ENCODE assay signal across 9 mouse cellular contexts in the genomic region with DNA sequence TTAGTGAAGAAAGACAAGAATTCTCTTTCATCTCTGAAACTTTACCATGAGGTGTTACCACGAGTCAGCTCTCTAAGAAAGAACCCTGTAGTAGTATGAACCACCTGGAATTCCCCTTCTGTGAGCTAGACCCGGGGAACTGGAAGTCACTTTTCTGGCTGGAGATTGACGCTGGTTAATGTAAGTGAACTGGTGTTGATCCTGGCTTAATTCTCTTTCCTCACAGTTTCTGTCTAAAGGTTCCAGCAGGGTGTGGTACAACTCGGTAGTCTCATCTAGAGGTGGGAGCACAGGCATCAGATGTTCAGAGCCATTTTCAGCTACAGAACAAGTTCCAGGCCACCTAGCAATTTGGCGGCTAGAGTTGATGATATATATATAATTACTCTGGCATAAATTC. TPM values are rescaled to one million over a fixed set of nuclear protein-coding genes. Genes with fewer than 3 reads are reported as not detected.
A peak's percentile ranks its signal among the peaks of the same experiment; 100 is the strongest.
DNase-seq lines count a peak whose midpoint lies in the region; ATAC-seq and TF ChIP-seq lines count a peak whose summit lies in the region.
"Had no signal": no experiment of that assay in that cellular context is flagged by ENCODE, and none has a peak within 500 bp of the region (broad histone marks: within the 10 kb centered on the region; RNA-seq: fewer than 3 reads in every experiment).

No protein-coding gene starts in this region.

- peak overlapping the region; percentile 95 for H3K4me3 ChIP-seq in lung, embryonic 16.5 days (ENCODE audit: low read length)
- H3K4me3 ChIP-seq in bone marrow macrophage, adult 2 months (ENCODE audit: insufficient read depth, low read length): peak overlapping the region; percentile 87
- peak overlapping the region; percentile 95 for H3K4me3 ChIP-seq in hindbrain, embryonic 12.5 days
- peak overlapping the region; percentile 92 for H3K4me3 ChIP-seq in midbrain, embryonic 14.5 days (replicated peaks; ENCODE audit: low read depth, low read length)

- H3K36me3 ChIP-seq in lung, embryonic 16.5 days (ENCODE audit: control insufficient read depth, insufficient read depth, low read length): peaks cover 2% of the 10 kb centered on the region; the same call in 1 of the 2 replicates
- no peaks in the 10 kb centered on the region for H3K36me3 ChIP-seq in hindbrain, embryonic 12.5 days
- peaks cover 13% of the 10 kb centered on the region for H3K36me3 ChIP-seq in midbrain, embryonic 14.5 days (ENCODE audit: control insufficient read depth, insufficient read depth, low read length)

- H3K27ac ChIP-seq in lung, embryonic 16.5 days (ENCODE audit: low read length): peak overlapping the region; percentile 37
- H3K27ac ChIP-seq in bone marrow macrophage, adult 2 months (ENCODE audit: insufficient read depth, low read depth, low read length): peak overlapping the region; percentile 78
- 0 out of 2 replicates have a peak overlapping the region, but pooled peaks have one; percentile 19 for H3K27ac ChIP-seq in hindbrain, embryonic 12.5 days
- H3K27ac ChIP-seq in midbrain, embryonic 14.5 days (replicated peaks; ENCODE audit: low read depth, low read length): no peak overlapping the region

- no peak for TF ChIP-seq POLR2A in bone marrow macrophage, adult 2 months (IDR thresholded peaks at IDR 0.05; ENCODE audit: borderline replicate concordance, low read depth, low read length)

- no peak for DNase-seq in lung, postnatal 25 days (ENCODE audit: low spot score)
- peak; percentile 2 for DNase-seq in midbrain, embryonic 14.5 days
- DNase-seq in cerebellum, postnatal 36 days: no peak
- no peak for DNase-seq in left cerebral cortex, postnatal 14 days (ENCODE audit: low spot score in 2 of 2)
- DNase-seq in testis, postnatal 10 days (ENCODE audit: low spot score): no peak

- intact Hi-C loops in left cerebral cortex, postnatal 14 days (cut with DNase I): no loop called here

- 20% methylated on average over 5 of the region's 5 CpGs for WGBS in lung, embryonic 16.5 days
- 37% methylated on average over 5 of the region's 5 CpGs for WGBS in hindbrain, embryonic 12.5 days
- WGBS in midbrain, embryonic 14.5 days: 45% methylated on average over 5 of the region's 5 CpGs

- H3K9ac ChIP-seq in lung, embryonic 16.5 days (ENCODE audit: low read length): peak overlapping the region; percentile 62
- peak overlapping the region; percentile 96 for H3K9ac ChIP-seq in hindbrain, embryonic 12.5 days
- peak overlapping the region; percentile 58 for H3K9ac ChIP-seq in midbrain, embryonic 14.5 days (replicated peaks; ENCODE audit: low read length)

- peaks cover 9% of the 10 kb centered on the region for H3K4me1 ChIP-seq in lung, embryonic 16.5 days (replicated peaks; ENCODE audit: control insufficient read depth, insufficient read depth, low read length)
- H3K4me1 ChIP-seq in bone marrow macrophage, adult 2 months (ENCODE audit: control insufficient read depth, insufficient read depth, low read length): peaks cover 6% of the 10 kb centered on the region
- peaks cover 20% of the 10 kb centered on the region for H3K4me1 ChIP-seq in hindbrain, embryonic 12.5 days
- H3K4me1 ChIP-seq in midbrain, embryonic 14.5 days (ENCODE audit: control insufficient read depth, insufficient read depth, low read length): peaks cover 14% of the 10 kb centered on the region

- H3K27me3 ChIP-seq in lung, embryonic 16.5 days (ENCODE audit: control insufficient read depth, insufficient read depth, low read depth, low read length): no peaks in the 10 kb centered on the region
- no peaks in the 10 kb centered on the region for H3K27me3 ChIP-seq in hindbrain, embryonic 12.5 days
- H3K27me3 ChIP-seq in midbrain, embryonic 14.5 days (ENCODE audit: control insufficient read depth, insufficient read depth, low read length): no peaks in the 10 kb centered on the region

- no peak for TF ChIP-seq CTCF in bone marrow macrophage, adult 2 months (IDR thresholded peaks at IDR 0.05; ENCODE audit: low read depth, low read length)

- no peaks in the 10 kb centered on the region for H3K9me3 ChIP-seq in lung, embryonic 16.5 days (ENCODE audit: control insufficient read depth, low read length)
- H3K9me3 ChIP-seq in hindbrain, embryonic 12.5 days (replicated peaks): no peaks in the 10 kb centered on the region
- H3K9me3 ChIP-seq in midbrain, embryonic 14.5 days (ENCODE audit: control insufficient read depth, low read length): no peaks in the 10 kb centered on the region

- no peak for ATAC-seq in lung, embryonic 16.5 days (ENCODE audit: low read depth)
- no peak for ATAC-seq in hindbrain, embryonic 12.5 days (ENCODE audit: low FRiP score)
- no peak for ATAC-seq in midbrain, embryonic 14.5 days (ENCODE audit: low FRiP score, low TSS enrichment)

- H3K4me2 ChIP-seq in lung, embryonic 16.5 days (ENCODE audit: low read depth, low read length): peak overlapping the region; percentile 62
- H3K4me2 ChIP-seq in hindbrain, embryonic 12.5 days (replicated peaks): peak overlapping the region; percentile 54
- peak overlapping the region; percentile 75 for H3K4me2 ChIP-seq in midbrain, embryonic 14.5 days (ENCODE audit: low read length)

RNA-seq across cellular contexts. Expression of gene Clpx, which starts 0.9 kb away (rescaled TPM):
- polyA plus RNA-seq in lung, embryonic 16.5 days (2015; fragmentation: Nextera tagmentation; extraction: Ambion mirVana): 50.3 and 51.8 TPM in 2 replicates
- polyA plus RNA-seq in bone marrow macrophage, adult 2 months (2012; ENCODE audit: insufficient read depth, insufficient read length, missing spikeins): 19.2 and 20.8 TPM in 2 replicates
- polyA plus RNA-seq in hindbrain, embryonic 12.5 days (2016; fragmentation: Nextera tagmentation; extraction: Ambion mirVana): 47.4 and 54.7 TPM in 2 replicates
- 38.1 and 45.6 TPM in 2 replicates for polyA plus RNA-seq in midbrain, embryonic 14.5 days (2014; fragmentation: Nextera tagmentation; extraction: Ambion mirVana)
- total RNA-seq in left cerebral cortex, postnatal 14 days (2021): 10 to 100 TPM; 27.3 to 28.3 TPM

RNA-seq across cellular contexts. Expression of gene Cilp, which starts 28.1 kb away (rescaled TPM):
- 0.19 and 0.35 TPM in 2 replicates for polyA plus RNA-seq in lung, embryonic 16.5 days (2015; fragmentation: Nextera tagmentation; extraction: Ambion mirVana)
- polyA plus RNA-seq in bone marrow macrophage, adult 2 months (2012; ENCODE audit: insufficient read depth, insufficient read length, missing spikeins): not detected in 2 replicates
- 0.41 and 0.73 TPM in 2 replicates for polyA plus RNA-seq in hindbrain, embryonic 12.5 days (2016; fragmentation: Nextera tagmentation; extraction: Ambion mirVana)
- polyA plus RNA-seq in midbrain, embryonic 14.5 days (2014; fragmentation: Nextera tagmentation; extraction: Ambion mirVana): 0.17 and 0.24 TPM in 2 replicates
- total RNA-seq in left cerebral cortex, postnatal 14 days (2021): not detected
- total RNA-seq: hematopoietic stem cell, adult 5-6 weeks had no signal

RNA-seq across cellular contexts. Expression of gene Pdcd7, which starts 52.8 kb away (rescaled TPM):
- 3.9 and 4.9 TPM in 2 replicates for polyA plus RNA-seq in lung, embryonic 16.5 days (2015; fragmentation: Nextera tagmentation; extraction: Ambion mirVana)
- polyA plus RNA-seq in bone marrow macrophage, adult 2 months (2012; ENCODE audit: insufficient read depth, insufficient read length, missing spikeins): 11.1 and 15.9 TPM in 2 replicates
- 13.3 and 14.0 TPM in 2 replicates for polyA plus RNA-seq in hindbrain, embryonic 12.5 days (2016; fragmentation: Nextera tagmentation; extraction: Ambion mirVana)
- 10.1 and 13.1 TPM in 2 replicates for polyA plus RNA-seq in midbrain, embryonic 14.5 days (2014; fragmentation: Nextera tagmentation; extraction: Ambion mirVana)
- 10 to 100 TPM; 21.5 to 22.6 TPM for total RNA-seq in left cerebral cortex, postnatal 14 days (2021)
